Mouse (Mus musculus) heart, embryonic 11.5 days (tissue): ENCODE data around the gene Tenm2. TPM values are rescaled to one million over a fixed set of nuclear protein-coding genes. Genes with fewer than 3 reads are reported as not detected.

Source experiments
- ATAC-seq: fragments of 200-750 bp; cut with Nextera tagmentation; replicated peaks from 2 replicates; pipeline ENCODE4 v1.8.0; 2017; ENCODE audit warnings: moderate library complexity; ENCODE audit not compliant: insufficient number of reproducible peaks, low FRiP score, low TSS enrichment
- H3K27ac ChIP-seq: fragments of 300-500 bp; sonication (generic); 2 replicates; pipeline ENCODE4 v1.5.1; 2014; ENCODE audit warnings: mild to moderate bottlenecking, low read depth, low read length
- H3K27me3 ChIP-seq: fragments of 300-500 bp; sonication (generic); 2 replicates; pipeline ENCODE4 v1.6.1; 2014; ENCODE audit warnings: mild to moderate bottlenecking, low read length, mixed read lengths; ENCODE audit not compliant: control insufficient read depth, insufficient read depth
- H3K36me3 ChIP-seq: fragments of 300-500 bp; sonication (generic); 2 replicates; pipeline ENCODE4 v1.6.1; 2014; ENCODE audit warnings: mild to moderate bottlenecking, low read length, moderate library complexity, mixed read lengths; ENCODE audit not compliant: control insufficient read depth, insufficient read depth
- H3K4me1 ChIP-seq: fragments of 300-500 bp; sonication (generic); 2 replicates; pipeline ENCODE4 v1.6.1; 2014; ENCODE audit warnings: low read length; ENCODE audit not compliant: control insufficient read depth, insufficient read depth
- H3K4me2 ChIP-seq: fragments of 300-500 bp; sonication (generic); 2 replicates; pipeline ENCODE4 v1.6.1; 2014; ENCODE audit warnings: mild to moderate bottlenecking, moderate library complexity
- H3K4me3 ChIP-seq: fragments of 300-500 bp; sonication (generic); 2 replicates; pipeline ENCODE4 v1.5.1; 2014; ENCODE audit warnings: low read depth, low read length
- H3K9ac ChIP-seq: fragments of 300-500 bp; sonication (generic); 2 replicates; pipeline ENCODE4 v1.6.1; 2014; ENCODE audit warnings: mild to moderate bottlenecking, low read depth, low read length, moderate library complexity
- H3K9me3 ChIP-seq: fragments of 300-500 bp; sonication (generic); replicated peaks from 2 replicates; pipeline ENCODE4 v1.6.1; 2016; ENCODE audit warnings: low read length; ENCODE audit not compliant: control insufficient read depth
- WGBS: fragments of 180-500 bp; shearing (Covaris S2); extraction: QIAGEN DNeasy Blood & Tissue Kit; methylation state at CpG from one replicate; pipeline ENCODE4 v1.1.7; 2014; ENCODE audit not compliant: insufficient replicate concordance; 5-methylcytosine and 5-hydroxymethylcytosine counted together
- polyA plus RNA-seq: library from polyadenylated mRNA; unstranded; fragments of >200 nt; fragmentation: Nextera tagmentation; extraction: Ambion mirVana; gene quantifications from 2 replicates; pipeline ENCODE4 v1.2.1, GENCODE M21; 2014

Tenm2 gene
- polyA plus RNA-seq, 1 experiment from 2014 or later, result 1.4 TPM

DNA sequence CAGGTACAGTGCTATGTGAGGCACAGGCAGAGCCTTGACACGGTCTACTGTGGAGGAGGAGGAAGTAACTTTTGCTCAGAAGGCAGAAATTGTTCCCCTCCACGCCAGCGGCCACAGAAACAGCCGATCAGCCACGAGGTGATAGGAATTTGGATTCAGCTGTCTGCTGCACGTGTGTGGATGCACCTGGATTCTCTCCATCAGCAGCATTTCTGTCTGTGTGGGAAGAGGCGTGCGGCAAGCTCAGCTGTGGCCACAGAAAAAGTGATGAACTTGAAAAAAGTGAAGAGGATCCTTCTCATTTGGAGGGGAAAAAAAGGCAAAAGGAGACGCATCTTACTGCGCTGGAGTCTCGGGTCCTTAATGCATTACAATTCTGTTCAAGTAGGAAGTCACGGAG, 1122.4 kb downstream of the Tenm2 start:
- no peaks in the 10 kb centered on the region for H3K9me3 ChIP-seq
- no peaks in the 10 kb centered on the region for H3K4me1 ChIP-seq
- 70% methylated on average over 12 of the region's 12 CpGs for WGBS
- no peaks in the 10 kb centered on the region for H3K27me3 ChIP-seq
- no peaks in the 10 kb centered on the region for H3K36me3 ChIP-seq
- no peak overlapping the region for H3K9ac ChIP-seq
- no peak overlapping the region for H3K4me2 ChIP-seq
- H3K4me3 ChIP-seq, result no peak overlapping the region
- no peak overlapping the region for H3K27ac ChIP-seq
- no peak for ATAC-seq

DNA sequence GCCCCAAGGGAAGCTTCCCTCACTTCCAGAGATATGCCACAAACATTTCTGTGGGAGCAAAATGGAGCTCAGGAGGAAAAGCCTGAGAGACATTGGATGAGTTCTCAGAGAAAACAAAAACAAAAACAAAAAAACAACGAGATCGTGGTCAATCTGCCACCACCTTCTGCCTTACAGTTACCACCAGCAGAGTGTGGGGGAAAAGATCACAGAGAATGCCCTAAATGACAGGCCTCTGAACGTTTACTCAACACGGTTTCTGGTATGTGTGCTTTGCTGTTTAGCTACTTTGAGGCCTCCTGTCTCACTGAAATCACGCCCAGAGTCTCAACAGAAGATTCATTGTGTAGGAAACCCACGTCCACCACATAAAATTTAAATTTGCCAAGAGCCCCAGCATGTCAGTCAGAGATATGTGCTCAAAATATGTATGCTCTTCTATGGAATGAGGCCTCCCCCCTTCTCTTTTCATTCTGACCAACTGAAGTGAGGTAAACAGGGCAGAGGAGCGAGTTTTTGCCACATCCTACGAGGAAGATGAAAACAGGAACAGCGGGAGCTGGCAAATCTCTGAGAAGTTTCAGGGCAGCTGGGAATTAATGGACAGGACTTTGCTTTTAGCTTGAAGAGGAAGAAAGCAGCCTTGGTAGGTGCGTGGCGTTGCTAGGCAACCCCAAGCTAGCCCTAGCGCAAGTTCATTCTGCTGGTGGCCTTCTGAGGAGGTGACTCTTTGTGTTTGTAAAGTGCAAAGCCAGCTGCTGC, 1126.6 kb downstream of the Tenm2 start:
- Histone ChIP-seq H3K36me3 (no peaks in the 10 kb centered on the region), H3K9me3 (no peaks in the 10 kb centered on the region), H3K4me2 (no peak overlapping the region), H3K9ac (no peak overlapping the region), H3K27me3 (no peaks in the 10 kb centered on the region; the same call in 1 of the 2 replicates), H3K4me3 (no peak overlapping the region), H3K27ac (no peak overlapping the region), H3K4me1 (no peaks in the 10 kb centered on the region)
- no peak for ATAC-seq
- WGBS, result 34% methylated on average over 12 of the region's 12 CpGs

- no peaks in the 10 kb centered on the region for H3K9me3 ChIP-seq
- H3K4me2 ChIP-seq, result no peak overlapping the region
- no peaks in the 10 kb centered on the region for H3K4me1 ChIP-seq
- H3K36me3 ChIP-seq, result no peaks in the 10 kb centered on the region
- ATAC-seq, result no peak
- H3K9ac ChIP-seq, result no peak overlapping the region
- H3K4me3 ChIP-seq, result no peak overlapping the region
- no peaks in the 10 kb centered on the region; the same call in 1 of the 2 replicates for H3K27me3 ChIP-seq
- H3K27ac ChIP-seq, result no peak overlapping the region
- WGBS, result 84% methylated on average over 6 of the region's 6 CpGs
Measured at GRCm38 (mm10) chr11:36107840-36108239, 1127.9 kb downstream of the Tenm2 start.

GRCm38 (mm10) chr11:36106639-36107038, 1129.1 kb downstream of the Tenm2 start:
- H3K4me2 ChIP-seq, result no peak overlapping the region
- no peaks in the 10 kb centered on the region for H3K9me3 ChIP-seq
- WGBS, result 38% methylated on average over 10 of the region's 10 CpGs
- no peak overlapping the region for H3K9ac ChIP-seq
- H3K4me3 ChIP-seq, result no peak overlapping the region
- H3K36me3 ChIP-seq, result no peaks in the 10 kb centered on the region
- ATAC-seq, result no peak
- no peaks in the 10 kb centered on the region for H3K4me1 ChIP-seq
- H3K27ac ChIP-seq, result no peak overlapping the region
- H3K27me3 ChIP-seq, result no peaks in the 10 kb centered on the region; the same call in 1 of the 2 replicates

GRCm38 (mm10) chr11:36103556-36103955, 1132.2 kb downstream of the Tenm2 start:
- H3K4me2 ChIP-seq, result no peak overlapping the region
- H3K36me3 ChIP-seq, result no peaks in the 10 kb centered on the region
- WGBS, result 80% methylated on average over 6 of the region's 6 CpGs
- H3K4me1 ChIP-seq, result no peaks in the 10 kb centered on the region
- H3K4me3 ChIP-seq, result no peak overlapping the region
- no peak overlapping the region for H3K27ac ChIP-seq
- H3K9ac ChIP-seq, result no peak overlapping the region
- no peak for ATAC-seq
- H3K9me3 ChIP-seq, result no peaks in the 10 kb centered on the region
- H3K27me3 ChIP-seq, result no peaks in the 10 kb centered on the region; the same call in 1 of the 2 replicates

- H3K4me2 ChIP-seq, result no peak overlapping the region
- no peaks in the 10 kb centered on the region for H3K36me3 ChIP-seq
- H3K4me1 ChIP-seq, result peaks cover 3% of the 10 kb centered on the region; the same call in 1 of the 2 replicates
- H3K27me3 ChIP-seq, result no peaks in the 10 kb centered on the region
- no peaks in the 10 kb centered on the region for H3K9me3 ChIP-seq
- H3K27ac ChIP-seq, result no peak overlapping the region
- no peak overlapping the region for H3K9ac ChIP-seq
- 71% methylated on average over 14 of the region's 14 CpGs for WGBS
- no peak overlapping the region for H3K4me3 ChIP-seq
- ATAC-seq, result no peak
Measured at GRCm38 (mm10) chr11:36096219-36096618, 1139.5 kb downstream of the Tenm2 start.

- ATAC-seq, result no peak
- Histone ChIP-seq H3K9me3 (no peaks in the 10 kb centered on the region), H3K4me2 (no peak overlapping the region), H3K4me3 (no peak overlapping the region), H3K9ac (no peak overlapping the region), H3K27ac (no peak overlapping the region), H3K36me3 (no peaks in the 10 kb centered on the region), H3K4me1 (no peaks in the 10 kb centered on the region), H3K27me3 (no peaks in the 10 kb centered on the region)
- WGBS, result 11% methylated on average over 3 of the region's 3 CpGs
Measured at GRCm38 (mm10) chr11:36090210-36090609, 1145.6 kb downstream of the Tenm2 start.

DNA sequence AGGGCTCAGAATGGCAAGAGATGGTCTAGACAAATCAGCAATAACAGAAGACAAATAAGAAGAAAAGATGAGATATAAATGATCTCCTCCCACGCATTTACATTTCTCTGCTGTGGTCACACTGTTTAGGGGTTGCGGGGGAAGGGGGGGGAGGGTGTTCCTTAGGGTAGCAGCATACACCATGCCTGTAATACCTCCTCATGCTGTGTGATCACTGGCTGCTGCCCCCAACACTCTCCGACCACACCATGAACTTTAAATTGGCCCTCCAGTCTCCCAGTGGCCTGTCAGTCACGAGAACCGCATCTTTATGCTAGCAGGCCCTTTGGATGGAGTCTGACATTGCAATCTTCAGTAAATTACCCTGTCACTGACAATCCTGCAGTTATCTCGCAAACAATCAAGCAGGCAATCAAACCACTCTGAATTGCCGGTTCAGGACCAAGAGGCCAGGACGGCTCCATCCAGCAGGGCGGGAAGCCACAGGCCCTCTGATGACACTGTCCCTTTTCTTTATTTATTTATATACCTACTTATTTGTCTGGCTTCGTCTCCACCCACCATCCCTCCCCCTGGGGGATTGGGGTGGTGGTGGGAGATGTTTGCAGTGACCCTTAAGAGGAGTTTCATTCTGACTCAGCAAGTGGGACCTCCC, 1154.2 kb downstream of the Tenm2 start:
- no peak overlapping the region for H3K27ac ChIP-seq

More for the DNA sequence above, 1154.2 kb downstream of the Tenm2 start:
- no peaks in the 10 kb centered on the region for H3K4me1 ChIP-seq
- no peak overlapping the region for H3K4me3 ChIP-seq
- H3K9me3 ChIP-seq, result no peaks in the 10 kb centered on the region
- no peak overlapping the region for H3K4me2 ChIP-seq
- H3K36me3 ChIP-seq, result no peaks in the 10 kb centered on the region
- ATAC-seq, result no peak
- no peak overlapping the region for H3K9ac ChIP-seq
- no peaks in the 10 kb centered on the region for H3K27me3 ChIP-seq
- WGBS, result 40% methylated on average over 10 of the region's 10 CpGs
